Comparison of ENCODE assay signal across 7 mouse cellular contexts in genomic region chr4:41711705-41712375, GRCm38 (mm10). TPM values are rescaled to one million over a fixed set of nuclear protein-coding genes. Genes with fewer than 3 reads are reported as not detected.
DNase-seq lines count a peak whose midpoint lies in the region; ATAC-seq lines count a peak whose summit lies in the region.

No protein-coding gene starts in this region.

- peaks cover 8% of the 10 kb centered on the region; the same call in 1 of the 2 replicates for H3K36me3 ChIP-seq in lung, embryonic 16.5 days (ENCODE audit: control insufficient read depth, insufficient read depth, low read length)
- H3K36me3 ChIP-seq in embryonic facial prominence, embryonic 13.5 days: peaks cover 12% of the 10 kb centered on the region; the same call in 1 of the 2 replicates
- H3K36me3 ChIP-seq in limb, embryonic 11.5 days (ENCODE audit: control insufficient read depth, insufficient read depth, low read length): 0 out of 2 replicates have a peak, but pooled peaks cover 3% of the 10 kb centered on the region
- H3K36me3 ChIP-seq in stomach, embryonic 15.5 days: peaks cover 4% of the 10 kb centered on the region; the same call in 1 of the 2 replicates

- no peak overlapping the region for H3K27ac ChIP-seq in lung, embryonic 16.5 days (ENCODE audit: low read length)
- peak overlapping the region; percentile 83 for H3K27ac ChIP-seq in embryonic facial prominence, embryonic 13.5 days
- H3K27ac ChIP-seq in limb, embryonic 11.5 days (replicated peaks; ENCODE audit: low read depth, low read length): no peak overlapping the region
- no peak overlapping the region for H3K27ac ChIP-seq in stomach, embryonic 15.5 days

- peaks cover 1% of the 10 kb centered on the region; the same call in 1 of the 2 replicates for H3K27me3 ChIP-seq in lung, embryonic 16.5 days (ENCODE audit: control insufficient read depth, insufficient read depth, low read depth, low read length)
- no peaks in the 10 kb centered on the region for H3K27me3 ChIP-seq in embryonic facial prominence, embryonic 13.5 days
- H3K27me3 ChIP-seq in limb, embryonic 11.5 days (ENCODE audit: control insufficient read depth, insufficient read depth, low read length): no peaks in the 10 kb centered on the region
- no peaks in the 10 kb centered on the region for H3K27me3 ChIP-seq in stomach, embryonic 15.5 days (replicated peaks)

- H3K4me2 ChIP-seq in lung, embryonic 16.5 days (ENCODE audit: low read depth, low read length): peak overlapping the region; percentile 95
- peak overlapping the region; percentile 78 for H3K4me2 ChIP-seq in embryonic facial prominence, embryonic 13.5 days
- H3K4me2 ChIP-seq in limb, embryonic 11.5 days (ENCODE audit: low read depth, severe bottlenecking): peak overlapping the region; percentile 93
- peak overlapping the region; percentile 81 for H3K4me2 ChIP-seq in stomach, embryonic 15.5 days

- peaks cover 21% of the 10 kb centered on the region for H3K4me1 ChIP-seq in lung, embryonic 16.5 days (replicated peaks; ENCODE audit: control insufficient read depth, insufficient read depth, low read length)
- peaks cover 54% of the 10 kb centered on the region for H3K4me1 ChIP-seq in embryonic facial prominence, embryonic 13.5 days
- H3K4me1 ChIP-seq in limb, embryonic 11.5 days (ENCODE audit: control insufficient read depth, insufficient read depth, low read length): peaks cover 21% of the 10 kb centered on the region
- H3K4me1 ChIP-seq in stomach, embryonic 15.5 days: peaks cover 28% of the 10 kb centered on the region

- no peak for DNase-seq in lung, postnatal 25 days (ENCODE audit: low spot score)
- DNase-seq in limb, embryonic 11.5 days (ENCODE audit: low spot score): no peak
- DNase-seq in urinary bladder, adult 18-20 months (ENCODE audit: low spot score in 2 of 2): no peak
- DNase-seq in lung, adult 18-20 months: no peak

- peak overlapping the region; percentile 84 for H3K9ac ChIP-seq in lung, embryonic 16.5 days (ENCODE audit: low read length)
- H3K9ac ChIP-seq in embryonic facial prominence, embryonic 13.5 days: peak overlapping the region; percentile 93
- H3K9ac ChIP-seq in limb, embryonic 11.5 days (ENCODE audit: low read length): no peak overlapping the region; the same call in 1 of the 2 replicates
- peak overlapping the region; percentile 92; the same call in 1 of the 2 replicates for H3K9ac ChIP-seq in stomach, embryonic 15.5 days

- WGBS in lung, embryonic 16.5 days: 67% methylated on average over 16 of the region's 16 CpGs
- 66% methylated on average over 16 of the region's 16 CpGs for WGBS in embryonic facial prominence, embryonic 13.5 days
- 76% methylated on average over 16 of the region's 16 CpGs for WGBS in limb, embryonic 11.5 days
- WGBS in stomach, embryonic 15.5 days: 76% methylated on average over 16 of the region's 16 CpGs

- H3K9me3 ChIP-seq in lung, embryonic 16.5 days (ENCODE audit: control insufficient read depth, low read length): no peaks in the 10 kb centered on the region
- no peaks in the 10 kb centered on the region for H3K9me3 ChIP-seq in embryonic facial prominence, embryonic 13.5 days
- no peaks in the 10 kb centered on the region for H3K9me3 ChIP-seq in limb, embryonic 11.5 days (ENCODE audit: control insufficient read depth, low read length)
- no peaks in the 10 kb centered on the region for H3K9me3 ChIP-seq in stomach, embryonic 15.5 days

- ATAC-seq in lung, embryonic 16.5 days (ENCODE audit: low read depth): no peak
- no peak for ATAC-seq in embryonic facial prominence, embryonic 13.5 days (ENCODE audit: insufficient number of reproducible peaks, insufficient read depth, low FRiP score, low TSS enrichment, low read depth)
- ATAC-seq in limb, embryonic 11.5 days (ENCODE audit: insufficient number of reproducible peaks, low FRiP score, low TSS enrichment, low read depth): no peak
- no peak for ATAC-seq in stomach, embryonic 15.5 days (ENCODE audit: insufficient read depth, low FRiP score, low read depth)

- H3K4me3 ChIP-seq in lung, embryonic 16.5 days (ENCODE audit: low read length): peak overlapping the region; percentile 64
- peak overlapping the region; percentile 82 for H3K4me3 ChIP-seq in embryonic facial prominence, embryonic 13.5 days
- H3K4me3 ChIP-seq in limb, embryonic 11.5 days (ENCODE audit: low read depth, low read length): peak overlapping the region; percentile 80
- peak overlapping the region; percentile 82 for H3K4me3 ChIP-seq in stomach, embryonic 15.5 days (replicated peaks)

RNA-seq across cellular contexts. Expression of gene Rpp25l, which starts 1.5 kb away (rescaled TPM):
- polyA plus RNA-seq in lung, embryonic 16.5 days (2015; fragmentation: Nextera tagmentation; extraction: Ambion mirVana): 80.5 and 85.0 TPM in 2 replicates
- polyA plus RNA-seq in embryonic facial prominence, embryonic 13.5 days (2015; fragmentation: Nextera tagmentation; extraction: Ambion mirVana): 84.5 and 93.3 TPM in 2 replicates
- 94.2 and 99.3 TPM in 2 replicates for polyA plus RNA-seq in limb, embryonic 11.5 days (2014; fragmentation: Nextera tagmentation; extraction: Ambion mirVana)
- polyA plus RNA-seq in stomach, embryonic 15.5 days (2015; fragmentation: Nextera tagmentation; extraction: Ambion mirVana): 59.5 and 61.1 TPM in 2 replicates

RNA-seq across cellular contexts. Expression of gene Dctn3, which starts 11.1 kb away (rescaled TPM):
- 137 and 156 TPM in 2 replicates for polyA plus RNA-seq in lung, embryonic 16.5 days (2015; fragmentation: Nextera tagmentation; extraction: Ambion mirVana)
- 123 and 128 TPM in 2 replicates for polyA plus RNA-seq in embryonic facial prominence, embryonic 13.5 days (2015; fragmentation: Nextera tagmentation; extraction: Ambion mirVana)
- 94.3 and 104 TPM in 2 replicates for polyA plus RNA-seq in limb, embryonic 11.5 days (2014; fragmentation: Nextera tagmentation; extraction: Ambion mirVana)
- 124 and 130 TPM in 2 replicates for polyA plus RNA-seq in stomach, embryonic 15.5 days (2015; fragmentation: Nextera tagmentation; extraction: Ambion mirVana)

RNA-seq across cellular contexts. Expression of gene Il11ra1, which starts 12.1 kb away (rescaled TPM):
- 111 and 120 TPM in 2 replicates for polyA plus RNA-seq in lung, embryonic 16.5 days (2015; fragmentation: Nextera tagmentation; extraction: Ambion mirVana)
- 427 and 512 TPM in 2 replicates for polyA plus RNA-seq in embryonic facial prominence, embryonic 13.5 days (2015; fragmentation: Nextera tagmentation; extraction: Ambion mirVana)
- polyA plus RNA-seq in limb, embryonic 11.5 days (2014; fragmentation: Nextera tagmentation; extraction: Ambion mirVana): 202 and 214 TPM in 2 replicates
- polyA plus RNA-seq in stomach, embryonic 15.5 days (2015; fragmentation: Nextera tagmentation; extraction: Ambion mirVana): 153 and 157 TPM in 2 replicates

RNA-seq across cellular contexts. Expression of gene Cntfr, which starts 15.0 kb away (rescaled TPM):
- polyA plus RNA-seq in lung, embryonic 16.5 days (2015; fragmentation: Nextera tagmentation; extraction: Ambion mirVana): 6.9 and 8.4 TPM in 2 replicates
- polyA plus RNA-seq in embryonic facial prominence, embryonic 13.5 days (2015; fragmentation: Nextera tagmentation; extraction: Ambion mirVana): 11.2 and 16.3 TPM in 2 replicates
- polyA plus RNA-seq in limb, embryonic 11.5 days (2014; fragmentation: Nextera tagmentation; extraction: Ambion mirVana): 5.6 and 9.2 TPM in 2 replicates
- 8.3 and 11.8 TPM in 2 replicates for polyA plus RNA-seq in stomach, embryonic 15.5 days (2015; fragmentation: Nextera tagmentation; extraction: Ambion mirVana)

RNA-seq across cellular contexts. Expression of gene Arid3c, which starts 19.1 kb away (rescaled TPM):
- polyA plus RNA-seq in lung, embryonic 16.5 days (2015; fragmentation: Nextera tagmentation; extraction: Ambion mirVana): not detected in 2 replicates
- polyA plus RNA-seq in embryonic facial prominence, embryonic 13.5 days (2015; fragmentation: Nextera tagmentation; extraction: Ambion mirVana): 0.15 and 0.20 TPM in 2 replicates
- not detected in 2 replicates for polyA plus RNA-seq in limb, embryonic 11.5 days (2014; fragmentation: Nextera tagmentation; extraction: Ambion mirVana)
- not detected in 2 replicates for polyA plus RNA-seq in stomach, embryonic 15.5 days (2015; fragmentation: Nextera tagmentation; extraction: Ambion mirVana)
